Mouse (Mus musculus) liver, embryonic 16.5 days (tissue): ENCODE measurements around the gene Lamc2. TPM values are rescaled to one million over a fixed set of nuclear protein-coding genes. Genes with fewer than 3 reads are reported as not detected.

ENCODE experiments used
- ATAC-seq: fragments of 200-750 bp; cut with Nextera tagmentation; 2 replicates; pipeline ENCODE4 v1.8.0; 2017; ENCODE audit warnings: low read depth, mild to moderate bottlenecking, moderate number of reproducible peaks, moderate library complexity
- H3K27ac ChIP-seq: fragments of 300-500 bp; sonication (generic); 2 replicates; pipeline ENCODE4 v1.5.1; 2014; ENCODE audit warnings: mild to moderate bottlenecking, low read length
- H3K27me3 ChIP-seq: fragments of 300-500 bp; sonication (generic); 2 replicates; pipeline ENCODE4 v1.6.1; 2014; ENCODE audit warnings: low read depth, low read length, mixed read lengths; ENCODE audit not compliant: control insufficient read depth, insufficient read depth
- H3K36me3 ChIP-seq: fragments of 300-500 bp; sonication (generic); 2 replicates; pipeline ENCODE4 v1.6.1; 2014; ENCODE audit warnings: mild to moderate bottlenecking; ENCODE audit not compliant: control insufficient read depth, insufficient read depth
- H3K4me1 ChIP-seq: fragments of 300-500 bp; sonication (generic); 2 replicates; pipeline ENCODE4 v1.6.1; 2014; ENCODE audit warnings: low read depth, low read length, mixed read lengths; ENCODE audit not compliant: control insufficient read depth
- H3K4me2 ChIP-seq: fragments of 300-500 bp; sonication (generic); 2 replicates; pipeline ENCODE4 v1.6.1; 2014; ENCODE audit warnings: low read depth, low read length, mixed read lengths
- H3K4me3 ChIP-seq: fragments of 300-500 bp; sonication (generic); 2 replicates; pipeline ENCODE4 v1.5.1; 2014; ENCODE audit warnings: low read depth, mild to moderate bottlenecking, low read length
- H3K9ac ChIP-seq: fragments of 300-500 bp; sonication (generic); 2 replicates; pipeline ENCODE4 v1.6.1; 2014; ENCODE audit warnings: low read depth, low read length
- H3K9me3 ChIP-seq: fragments of 300-500 bp; sonication (generic); replicated peaks from 2 replicates; pipeline ENCODE4 v1.6.1; 2016; ENCODE audit warnings: low read length; ENCODE audit not compliant: control insufficient read depth
- WGBS: fragments of 180-500 bp; shearing (Covaris S2); extraction: QIAGEN DNeasy Blood & Tissue Kit; methylation state at CpG from one replicate; pipeline ENCODE4 v1.1.7; 2014; ENCODE audit not compliant: insufficient replicate concordance; 5-methylcytosine and 5-hydroxymethylcytosine counted together
- polyA plus RNA-seq: library from polyadenylated mRNA; unstranded; fragments of >200 nt; fragmentation: Nextera tagmentation; extraction: Ambion mirVana; gene quantifications from 2 replicates; pipeline ENCODE4 v1.2.1, GENCODE M21; 2015

Gene Lamc2
- polyA plus RNA-seq, 1 experiment from 2014 or later, result 0.39 TPM

GRCm38 (mm10) chr1:153140747-153141228 is 45.5 kb downstream of the Lamc2 start:
- no peaks in the 10 kb centered on the region for H3K36me3 ChIP-seq
- no peaks in the 10 kb centered on the region for H3K27me3 ChIP-seq
- H3K4me3 ChIP-seq, result no peak overlapping the region
- no peaks in the 10 kb centered on the region for H3K9me3 ChIP-seq
- H3K27ac ChIP-seq, result no peak overlapping the region
- no peak overlapping the region for H3K4me2 ChIP-seq
- no peaks in the 10 kb centered on the region for H3K4me1 ChIP-seq
- 9% methylated on average over 8 of the region's 8 CpGs for WGBS
- H3K9ac ChIP-seq, result no peak overlapping the region
- ATAC-seq, result no peak

GRCm38 (mm10) chr1:153140265-153140664 is 46.0 kb downstream of the Lamc2 start:
- 70% methylated on average over 11 of the region's 11 CpGs for whole genome bisulfite sequencing
- Histone ChIP-seq H3K9ac (no peak overlapping the region), H3K36me3 (no peaks in the 10 kb centered on the region), H3K27ac (no peak overlapping the region), H3K27me3 (no peaks in the 10 kb centered on the region), H3K4me1 (no peaks in the 10 kb centered on the region), H3K4me2 (no peak overlapping the region), H3K9me3 (no peaks in the 10 kb centered on the region), H3K4me3 (no peak overlapping the region)
- no peak for ATAC-seq

- Histone ChIP-seq H3K4me3 (no peak overlapping the region), H3K9me3 (no peaks in the 10 kb centered on the region), H3K4me2 (no peak overlapping the region), H3K36me3 (no peaks in the 10 kb centered on the region), H3K27ac (no peak overlapping the region), H3K9ac (no peak overlapping the region), H3K27me3 (no peaks in the 10 kb centered on the region), H3K4me1 (no peaks in the 10 kb centered on the region)
- WGBS, result 45% methylated on average over 7 of the region's 7 CpGs
- ATAC-seq, result no peak
These were observed 46.6 kb downstream of the Lamc2 start for GRCm38 (mm10) chr1:153139635-153140034.

- H3K36me3 ChIP-seq, result no peaks in the 10 kb centered on the region
- no peaks in the 10 kb centered on the region for H3K27me3 ChIP-seq
- 70% methylated on average over 5 of the region's 5 CpGs for WGBS
- ATAC-seq, result no peak
- no peak overlapping the region for H3K4me3 ChIP-seq
- H3K27ac ChIP-seq, result no peak overlapping the region
- no peaks in the 10 kb centered on the region for H3K4me1 ChIP-seq
- H3K9me3 ChIP-seq, result no peaks in the 10 kb centered on the region
- no peak overlapping the region for H3K9ac ChIP-seq
- H3K4me2 ChIP-seq, result no peak overlapping the region
These were observed 47.8 kb downstream of the Lamc2 start for GRCm38 (mm10) chr1:153138486-153138885.

- Histone ChIP-seq H3K9ac (no peak overlapping the region), H3K27me3 (no peaks in the 10 kb centered on the region), H3K27ac (no peak overlapping the region), H3K9me3 (no peaks in the 10 kb centered on the region), H3K36me3 (no peaks in the 10 kb centered on the region), H3K4me1 (no peaks in the 10 kb centered on the region), H3K4me2 (no peak overlapping the region), H3K4me3 (no peak overlapping the region)
- WGBS, result 67% methylated on average over 13 of the region's 13 CpGs
- ATAC-seq, result no peak
These were observed 49.6 kb downstream of the Lamc2 start for GRCm38 (mm10) chr1:153136647-153137046.

GRCm38 (mm10) chr1:153133865-153134781 is 52.1 kb downstream of the Lamc2 start:
- no peaks in the 10 kb centered on the region for H3K36me3 ChIP-seq
- no peak overlapping the region for H3K4me3 ChIP-seq
- H3K9ac ChIP-seq, result no peak overlapping the region
- no peak for ATAC-seq
- no peaks in the 10 kb centered on the region for H3K27me3 ChIP-seq
- H3K9me3 ChIP-seq, result no peaks in the 10 kb centered on the region
- H3K27ac ChIP-seq, result no peak overlapping the region
- no peaks in the 10 kb centered on the region for H3K4me1 ChIP-seq
- WGBS, result 44% methylated on average over 9 of the region's 9 CpGs
- H3K4me2 ChIP-seq, result no peak overlapping the region

- Histone ChIP-seq H3K4me1 (no peaks in the 10 kb centered on the region), H3K36me3 (no peaks in the 10 kb centered on the region), H3K4me2 (no peak overlapping the region), H3K9ac (no peak overlapping the region), H3K4me3 (no peak overlapping the region), H3K27ac (no peak overlapping the region), H3K27me3 (no peaks in the 10 kb centered on the region), H3K9me3 (no peaks in the 10 kb centered on the region)
- ATAC-seq, result no peak
- WGBS, result 65% methylated on average over 11 of the region's 11 CpGs
These were observed 56.1 kb downstream of the Lamc2 start for GRCm38 (mm10) chr1:153129992-153130713.

GRCm38 (mm10) chr1:153128780-153129179 is 57.5 kb downstream of the Lamc2 start:
- Histone ChIP-seq H3K4me2 (no peak overlapping the region), H3K36me3 (no peaks in the 10 kb centered on the region), H3K27ac (no peak overlapping the region), H3K27me3 (no peaks in the 10 kb centered on the region), H3K4me3 (no peak overlapping the region), H3K9me3 (no peaks in the 10 kb centered on the region), H3K9ac (no peak overlapping the region), H3K4me1 (no peaks in the 10 kb centered on the region)
- WGBS, result 44% methylated on average over 8 of the region's 8 CpGs
- no peak for ATAC-seq

- no peak overlapping the region for H3K4me3 ChIP-seq
- H3K36me3 ChIP-seq, result no peaks in the 10 kb centered on the region
- H3K9ac ChIP-seq, result no peak overlapping the region
- no peaks in the 10 kb centered on the region for H3K9me3 ChIP-seq
- 41% methylated on average over 4 of the region's 4 CpGs for WGBS
- H3K27me3 ChIP-seq, result no peaks in the 10 kb centered on the region
- H3K27ac ChIP-seq, result no peak overlapping the region
- ATAC-seq, result no peak
- H3K4me1 ChIP-seq, result no peaks in the 10 kb centered on the region
- no peak overlapping the region for H3K4me2 ChIP-seq
These were observed 58.6 kb downstream of the Lamc2 start for GRCm38 (mm10) chr1:153127622-153128021.
